Mouse (Mus musculus) midbrain, postnatal 0 days (tissue): ENCODE measurements around the gene Phlda3. TPM values are rescaled to one million over a fixed set of nuclear protein-coding genes. Genes with fewer than 3 reads are reported as not detected.

Experiments used
- ATAC-seq: fragments of 200-750 bp; cut with Nextera tagmentation; 2 replicates; pipeline ENCODE4 v1.8.0; 2017; ENCODE audit warnings: moderate number of reproducible peaks, mild to moderate bottlenecking, moderate TSS enrichment, moderate library complexity; ENCODE audit not compliant: low FRiP score
- DNase-seq: peaks from one replicate; pipeline ENCODE4 v3.0.0-alpha.2; 2015; ENCODE audit warnings: low spot score
- H3K27ac ChIP-seq: fragments of 300-500 bp; sonication (generic); 2 replicates; pipeline ENCODE4 v1.5.1; 2014; ENCODE audit warnings: low read depth, mild to moderate bottlenecking, low read length, mixed read lengths
- H3K27me3 ChIP-seq: fragments of 300-500 bp; sonication (generic); 2 replicates; pipeline ENCODE4 v1.6.1; 2014; ENCODE audit warnings: low read length, control low read depth, mixed read lengths; ENCODE audit not compliant: insufficient read depth
- H3K36me3 ChIP-seq: fragments of 300-500 bp; sonication (generic); 2 replicates; pipeline ENCODE4 v1.6.1; 2014; ENCODE audit warnings: low read length, control low read depth, mixed read lengths; ENCODE audit not compliant: insufficient read depth
- H3K4me1 ChIP-seq: fragments of 300-500 bp; sonication (generic); 2 replicates; pipeline ENCODE4 v1.6.1; 2014; ENCODE audit warnings: mild to moderate bottlenecking, control low read depth, antibody characterized with exemption, low read length, mixed read lengths; ENCODE audit not compliant: insufficient read depth
- H3K4me2 ChIP-seq: fragments of 300-500 bp; sonication (generic); 2 replicates; pipeline ENCODE4 v1.6.1; 2014; ENCODE audit warnings: low read depth, mild to moderate bottlenecking, low read length, mixed read lengths; ENCODE audit not compliant: poor library complexity, severe bottlenecking
- H3K4me3 ChIP-seq: fragments of 300-500 bp; sonication (generic); 2 replicates; pipeline ENCODE4 v1.5.1; 2014; ENCODE audit warnings: low read depth, mild to moderate bottlenecking, low read length, moderate library complexity
- H3K9ac ChIP-seq: fragments of 300-500 bp; sonication (generic); replicated peaks from 2 replicates; pipeline ENCODE4 v1.6.1; 2014; ENCODE audit warnings: mild to moderate bottlenecking, low read length, moderate library complexity, mixed read lengths; ENCODE audit not compliant: poor library complexity, severe bottlenecking
- H3K9me3 ChIP-seq: fragments of 300-500 bp; sonication (generic); 2 replicates; pipeline ENCODE4 v1.6.1; 2016; ENCODE audit warnings: low read length, control low read depth
- CTCF ChIP-seq: IDR thresholded peaks from 2 replicates; pipeline ENCODE4 v1.5.1; 2016; ENCODE audit warnings: antibody characterized with exemption, mild to moderate bottlenecking
- WGBS: fragments of 180-500 bp; shearing (Covaris S2); extraction: QIAGEN DNeasy Blood & Tissue Kit; methylation state at CpG from one replicate; pipeline ENCODE4 v1.1.7; 2014; 5-methylcytosine and 5-hydroxymethylcytosine counted together
- polyA plus RNA-seq: library from polyadenylated mRNA; unstranded; fragments of >200 nt; fragmentation: Nextera tagmentation; extraction: Ambion mirVana; gene quantifications from 2 replicates; pipeline ENCODE4 v1.2.1, GENCODE M21; 2015
- total RNA-seq: library from RNA; depleted of rRNA; stranded (reverse); fragments of >200 nt; gene quantifications from 2 replicates; pipeline ENCODE4 v1.2.3, GENCODE M21; 2014; rRNA removed

The Phlda3 gene
- total RNA-seq, result 45.1 and 54.4 TPM in 2 replicates
- polyA plus RNA-seq, result 48.5 and 48.9 TPM in 2 replicates

DNA sequence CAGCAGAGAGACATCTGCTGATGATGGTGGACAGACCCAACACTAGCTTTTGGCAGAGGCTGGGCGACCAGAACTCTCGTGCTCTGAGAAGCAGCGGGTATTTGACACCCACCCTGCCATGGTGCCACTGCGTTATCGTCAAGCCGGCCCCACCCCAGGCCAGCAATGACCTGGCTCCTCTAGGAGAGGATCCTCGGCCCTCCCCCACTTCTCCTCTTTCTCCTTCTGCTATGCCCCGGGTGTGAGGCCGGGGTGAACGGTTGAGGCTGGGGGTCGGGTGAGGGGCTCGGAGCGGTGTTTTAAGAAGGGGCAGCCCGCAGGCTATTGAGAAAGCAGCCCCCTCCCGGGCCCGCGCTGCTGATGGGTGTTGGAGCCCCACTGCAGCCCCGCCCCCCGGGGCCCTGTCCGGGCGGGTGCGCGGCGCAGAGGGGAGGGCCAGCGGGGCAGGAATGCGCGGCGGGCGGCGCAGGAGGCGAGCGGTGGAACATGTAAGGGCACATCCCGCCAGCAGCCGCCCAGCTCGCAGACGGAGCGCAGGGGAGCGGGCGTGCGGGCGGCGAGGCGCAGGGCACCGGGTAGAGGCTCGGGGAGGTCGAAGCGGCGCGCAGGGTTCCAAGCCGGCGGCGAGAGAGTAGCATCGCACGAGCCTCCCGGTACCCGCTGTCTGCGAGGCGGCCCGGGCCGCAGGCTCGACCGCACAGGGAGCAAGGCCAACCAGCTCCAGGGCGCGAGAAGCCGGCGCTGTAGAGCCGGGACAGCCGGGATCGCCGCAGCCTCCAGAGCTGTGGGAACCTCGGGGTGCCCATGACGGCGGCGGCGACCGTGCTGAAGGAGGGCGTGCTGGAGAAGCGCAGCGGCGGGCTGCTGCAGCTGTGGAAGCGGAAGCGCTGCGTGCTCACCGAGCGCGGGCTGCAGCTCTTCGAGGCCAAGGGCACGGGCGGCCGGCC, at the start of gene Phlda3:
Phlda3 (plus strand) TSS at position 475 of the 947 bp plus-strand sequence.
- ATAC-seq (peak; percentile 84), DNase-seq (peak; percentile 54)
- Histone ChIP-seq H3K4me2 (peak within 1 kb of the TSS; percentile 88), H3K27me3 (no peaks in the 10 kb centered on the region), H3K9me3 (no peaks in the 10 kb centered on the region), H3K4me3 (peak within 1 kb of the TSS; percentile 55), H3K9ac (peak within 1 kb of the TSS; percentile 77), H3K36me3 (no peaks in the 10 kb centered on the region), H3K4me1 (peaks cover 12% of the 10 kb centered on the region; the same call in 1 of the 2 replicates), H3K27ac (peak within 1 kb of the TSS; percentile 60)
- WGBS, result 1% methylated on average over 75 of the region's 90 CpGs
- peak; percentile 8; the same call in 1 of the 2 replicates for TF ChIP-seq CTCF

DNA sequence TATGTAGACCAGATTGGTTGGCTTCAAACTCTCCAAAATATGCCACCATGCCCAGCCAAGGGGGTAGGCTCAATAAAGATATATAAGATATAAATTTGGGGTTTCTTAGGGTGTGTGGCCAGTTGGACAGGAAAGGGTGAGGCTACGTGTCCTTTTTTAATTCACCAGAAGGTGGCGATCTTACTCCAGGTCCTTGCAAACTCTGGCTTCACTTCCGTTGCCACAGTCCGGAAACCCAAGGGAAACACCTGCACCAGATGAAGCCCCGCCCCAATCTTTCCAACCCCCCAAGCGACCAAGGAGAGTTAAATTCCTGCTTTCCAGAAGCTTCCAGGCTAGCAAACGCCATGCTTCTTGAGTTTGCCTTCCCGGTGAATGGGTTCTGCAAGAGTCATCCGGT, 46.4 kb upstream of the Phlda3 start:
- no peak overlapping the region for H3K4me2 ChIP-seq
- DNase-seq (peak; percentile 72), ATAC-seq (no peak)
- H3K9ac ChIP-seq, result no peak overlapping the region
- H3K4me1 ChIP-seq, result no peaks in the 10 kb centered on the region
- H3K27me3 ChIP-seq, result no peaks in the 10 kb centered on the region
- H3K36me3 ChIP-seq, result no peaks in the 10 kb centered on the region
- H3K27ac ChIP-seq, result no peak overlapping the region
- H3K9me3 ChIP-seq, result no peaks in the 10 kb centered on the region
- TF ChIP-seq CTCF, result peak; percentile 84
- H3K4me3 ChIP-seq, result no peak overlapping the region
- 18% methylated on average over 9 of the region's 9 CpGs for WGBS

DNA sequence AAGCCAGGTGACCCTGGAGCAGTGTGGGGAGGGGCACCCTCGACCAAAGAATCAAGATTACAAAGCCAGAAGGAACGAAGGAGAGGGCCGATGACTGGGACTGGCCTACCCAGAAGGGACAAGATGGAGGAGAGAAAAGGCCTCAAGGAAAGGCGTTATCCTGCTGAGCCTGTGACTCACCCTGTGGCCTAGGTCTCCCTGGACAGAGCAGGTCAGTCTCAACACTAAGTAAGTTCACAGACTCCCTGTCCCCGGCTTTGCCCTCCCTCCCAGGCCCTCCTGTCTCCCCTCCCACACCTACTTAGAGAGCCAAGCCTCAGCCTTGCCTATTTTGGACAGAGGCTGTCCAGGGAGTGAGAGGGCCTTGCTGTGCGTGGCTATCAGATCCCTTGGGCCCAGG, 45.9 kb upstream of the Phlda3 start, which contains the start of gene Csrp1:
Csrp1 (plus strand) TSS at position 79 of the 400 bp plus-strand sequence.
- Histone ChIP-seq H3K9me3 (no peaks in the 10 kb centered on the region), H3K36me3 (no peaks in the 10 kb centered on the region), H3K4me3 (no peak within 1 kb of the TSS), H3K4me1 (no peaks in the 10 kb centered on the region), H3K27ac (no peak within 1 kb of the TSS), H3K9ac (no peak within 1 kb of the TSS), H3K27me3 (no peaks in the 10 kb centered on the region), H3K4me2 (no peak within 1 kb of the TSS)
- WGBS, result 75% methylated on average over 6 of the region's 6 CpGs
- no peak for DNase-seq
- TF ChIP-seq CTCF, result no peak
- ATAC-seq, result no peak

DNA sequence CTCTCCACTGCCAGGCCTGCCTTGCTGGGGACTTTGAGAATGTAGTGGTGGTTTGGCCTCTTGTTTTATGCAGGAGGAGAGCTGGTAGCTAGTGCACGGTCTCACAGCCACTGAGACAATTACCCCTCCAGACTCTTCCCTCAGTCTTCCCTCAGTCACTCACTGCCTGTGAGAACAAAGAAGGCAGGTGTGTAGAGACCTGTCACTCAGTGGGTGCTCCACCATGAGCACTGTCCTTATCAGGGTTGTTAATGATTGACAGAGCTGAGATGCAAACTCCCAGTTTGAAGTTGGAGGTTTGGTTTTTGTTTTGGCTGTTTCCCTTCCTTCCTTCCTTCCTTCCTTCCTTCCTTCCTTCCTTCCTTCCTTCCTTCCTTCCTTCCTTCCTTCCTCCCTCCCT, 42.9 kb upstream of the Phlda3 start:
- no peak for TF ChIP-seq CTCF
- Histone ChIP-seq H3K27me3 (no peaks in the 10 kb centered on the region), H3K4me1 (no peaks in the 10 kb centered on the region), H3K9ac (no peak overlapping the region), H3K36me3 (no peaks in the 10 kb centered on the region), H3K9me3 (no peaks in the 10 kb centered on the region), H3K4me2 (no peak overlapping the region), H3K4me3 (no peak overlapping the region), H3K27ac (no peak overlapping the region)
- no peak for DNase-seq
- WGBS, result 50% methylated on average over 1 of the region's 1 CpGs
- ATAC-seq, result no peak

DNA sequence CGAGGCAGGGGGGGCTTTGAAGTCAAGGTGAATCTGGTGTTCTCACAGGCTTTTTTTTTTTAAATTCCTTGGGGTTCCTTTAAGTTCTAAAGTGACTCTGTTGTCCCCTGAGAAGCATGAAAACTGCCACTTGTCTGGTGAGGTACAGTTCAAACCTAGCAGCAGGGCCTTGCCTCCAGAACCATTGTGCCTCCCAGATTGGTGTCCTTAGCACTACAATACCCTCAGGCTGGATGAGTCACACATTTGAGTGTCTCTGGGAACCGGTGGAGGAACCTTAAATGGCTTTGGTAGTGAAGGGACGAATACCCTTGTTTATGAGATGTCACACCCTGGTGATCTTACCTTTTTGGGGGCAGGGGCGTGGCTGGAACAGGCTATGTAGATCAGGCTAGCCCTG, 41.8 kb upstream of the Phlda3 start:
- WGBS, result 66% methylated on average over 4 of the region's 4 CpGs
- Histone ChIP-seq H3K4me1 (no peaks in the 10 kb centered on the region), H3K4me3 (no peak overlapping the region), H3K27ac (no peak overlapping the region), H3K9me3 (no peaks in the 10 kb centered on the region), H3K9ac (no peak overlapping the region), H3K27me3 (no peaks in the 10 kb centered on the region), H3K4me2 (no peak overlapping the region), H3K36me3 (no peaks in the 10 kb centered on the region)
- ATAC-seq (no peak), DNase-seq (no peak)
- no peak for TF ChIP-seq CTCF

DNA sequence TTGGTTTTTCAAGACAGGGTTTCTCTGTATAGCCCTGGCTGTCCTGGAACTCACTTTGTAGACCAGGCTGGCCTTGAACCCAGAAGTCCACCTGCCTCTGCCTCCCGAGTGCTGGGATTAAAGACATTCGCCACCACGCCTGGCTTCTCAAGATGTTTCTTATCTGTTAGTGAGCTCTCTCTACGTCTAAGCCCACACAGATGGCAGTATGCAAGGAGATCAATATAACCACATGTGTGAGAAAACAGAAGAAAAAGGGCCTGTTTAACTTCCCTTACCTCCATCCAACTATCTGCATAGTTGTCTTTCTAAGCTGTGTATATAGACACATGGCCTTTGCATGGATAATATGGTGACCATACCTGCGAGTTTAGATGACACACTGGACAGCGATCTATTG, 40.6 kb upstream of the Phlda3 start:
- no peak overlapping the region for H3K4me3 ChIP-seq
- no peak for TF ChIP-seq CTCF
- no peak overlapping the region for H3K27ac ChIP-seq
- no peak overlapping the region for H3K4me2 ChIP-seq
- H3K36me3 ChIP-seq, result no peaks in the 10 kb centered on the region
- no peak for ATAC-seq
- H3K4me1 ChIP-seq, result no peaks in the 10 kb centered on the region
- WGBS, result 94% methylated on average over 6 of the region's 6 CpGs
- H3K27me3 ChIP-seq, result no peaks in the 10 kb centered on the region
- no peak overlapping the region for H3K9ac ChIP-seq
- DNase-seq, result no peak
- no peaks in the 10 kb centered on the region for H3K9me3 ChIP-seq
